Mouse (Mus musculus) embryonic facial prominence, embryonic 13.5 days (tissue): Measurements from ENCODE around the gene Mapk9. TPM values are rescaled to one million over a fixed set of nuclear protein-coding genes. Genes with fewer than 3 reads are reported as not detected.

ENCODE experiments used
- ATAC-seq: fragments of 200-750 bp; cut with Nextera tagmentation; 2 replicates; pipeline ENCODE4 v1.8.0; 2017; ENCODE audit warnings: low read depth; ENCODE audit not compliant: insufficient number of reproducible peaks, insufficient read depth, low FRiP score, low TSS enrichment
- H3K27ac ChIP-seq: fragments of 300-500 bp; sonication (generic); 2 replicates; pipeline ENCODE4 v1.5.1; 2015; ENCODE audit warnings: moderate library complexity, mild to moderate bottlenecking, inconsistent platforms
- H3K27me3 ChIP-seq: fragments of 300-500 bp; sonication (generic); 2 replicates; pipeline ENCODE4 v1.6.1; 2015; ENCODE audit warnings: mild to moderate bottlenecking, inconsistent platforms
- H3K36me3 ChIP-seq: fragments of 300-500 bp; sonication (generic); 2 replicates; pipeline ENCODE4 v1.6.1; 2015; ENCODE audit warnings: mild to moderate bottlenecking, inconsistent platforms
- H3K4me1 ChIP-seq: fragments of 300-500 bp; sonication (generic); 2 replicates; pipeline ENCODE4 v1.6.1; 2015; ENCODE audit warnings: inconsistent platforms
- H3K4me2 ChIP-seq: fragments of 300-500 bp; sonication (generic); 2 replicates; pipeline ENCODE4 v1.6.1; 2015; ENCODE audit warnings: moderate library complexity, mild to moderate bottlenecking, inconsistent platforms
- H3K4me3 ChIP-seq: fragments of 300-500 bp; sonication (generic); 2 replicates; pipeline ENCODE4 v1.5.1; 2015; ENCODE audit warnings: mild to moderate bottlenecking, inconsistent platforms
- H3K9ac ChIP-seq: fragments of 300-500 bp; sonication (generic); 2 replicates; pipeline ENCODE4 v1.6.1; 2015; ENCODE audit warnings: mild to moderate bottlenecking, inconsistent platforms
- H3K9me3 ChIP-seq: fragments of 300-500 bp; sonication (generic); 2 replicates; pipeline ENCODE4 v1.6.1; 2016; ENCODE audit warnings: inconsistent platforms
- WGBS: fragments of 180-500 bp; shearing (Covaris S2); methylation state at CpG from one replicate; pipeline ENCODE4 v1.1.7; 2015; ENCODE audit warnings: mixed read lengths; 5-methylcytosine and 5-hydroxymethylcytosine counted together
- polyA plus RNA-seq: library from polyadenylated mRNA; unstranded; fragments of >200 nt; fragmentation: Nextera tagmentation; extraction: Ambion mirVana; gene quantifications from 2 replicates; pipeline ENCODE4 v1.2.1, GENCODE M21; 2015

The Mapk9 gene
- polyA plus RNA-seq, 1 experiment from 2014 or later = 28.8 TPM

- H3K36me3 ChIP-seq = peaks cover 67% of the 10 kb centered on the region
- H3K9ac ChIP-seq = no peak overlapping the region
- no peaks in the 10 kb centered on the region for H3K27me3 ChIP-seq
- no peak for ATAC-seq
- H3K27ac ChIP-seq = no peak overlapping the region
- H3K4me2 ChIP-seq = no peak overlapping the region
- no peak overlapping the region for H3K4me3 ChIP-seq
- no peaks in the 10 kb centered on the region for H3K9me3 ChIP-seq
- H3K4me1 ChIP-seq = no peaks in the 10 kb centered on the region
- 83% methylated on average over 2 of the region's 2 CpGs for WGBS
Observed at GRCm38 (mm10) chr11:49821546-49821945, 25.0 kb upstream of the Mapk9 start.

GRCm38 (mm10) chr11:49822337-49822736, 24.2 kb upstream of the Mapk9 start:
- no peak for ATAC-seq
- 82% methylated on average over 2 of the region's 2 CpGs for WGBS
- peaks cover 68% of the 10 kb centered on the region for H3K36me3 ChIP-seq

GRCm38 (mm10) chr11:49824896-49825295, 21.7 kb upstream of the Mapk9 start:
- H3K36me3 ChIP-seq = peaks cover 57% of the 10 kb centered on the region
- 42% methylated on average over 2 of the region's 2 CpGs for WGBS

More at GRCm38 (mm10) chr11:49822337-49822736, 24.2 kb upstream of the Mapk9 start:
- Histone ChIP-seq H3K27me3 (no peaks in the 10 kb centered on the region), H3K4me1 (no peaks in the 10 kb centered on the region), H3K9ac (no peak overlapping the region), H3K4me2 (no peak overlapping the region), H3K27ac (no peak overlapping the region), H3K9me3 (no peaks in the 10 kb centered on the region), H3K4me3 (no peak overlapping the region)

DNA sequence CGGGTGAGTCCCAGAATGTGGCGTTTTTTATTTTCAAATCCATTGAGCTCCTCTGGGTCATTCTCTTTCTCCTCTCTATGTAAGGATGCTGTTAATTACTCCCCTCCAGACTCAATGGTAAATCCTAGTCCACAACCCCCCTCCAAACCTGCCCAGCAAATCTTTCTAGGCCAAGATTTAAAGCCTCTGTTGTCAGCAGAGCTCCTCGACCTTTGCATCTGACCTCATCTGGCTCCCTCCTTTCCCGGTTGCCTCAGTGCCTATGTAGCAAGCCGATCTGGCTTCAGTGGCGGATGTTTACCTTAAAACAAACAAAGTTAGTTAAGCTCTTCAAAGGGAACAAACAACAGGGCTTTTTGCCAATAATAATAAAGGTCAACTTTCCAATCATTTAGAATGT, 19.3 kb upstream of the Mapk9 start:
- no peak for ATAC-seq
- 39% methylated on average over 6 of the region's 6 CpGs for WGBS
- no peak overlapping the region for H3K4me3 ChIP-seq
- no peak overlapping the region for H3K27ac ChIP-seq
- peaks cover 76% of the 10 kb centered on the region for H3K36me3 ChIP-seq
- no peaks in the 10 kb centered on the region for H3K9me3 ChIP-seq
- no peak overlapping the region for H3K9ac ChIP-seq
- no peak overlapping the region for H3K4me2 ChIP-seq
- H3K27me3 ChIP-seq = no peaks in the 10 kb centered on the region
- no peaks in the 10 kb centered on the region for H3K4me1 ChIP-seq

More at GRCm38 (mm10) chr11:49824896-49825295, 21.7 kb upstream of the Mapk9 start:
- H3K27me3 ChIP-seq = no peaks in the 10 kb centered on the region
- H3K9ac ChIP-seq = no peak overlapping the region
- no peaks in the 10 kb centered on the region for H3K9me3 ChIP-seq
- H3K4me2 ChIP-seq = no peak overlapping the region
- no peak overlapping the region for H3K4me3 ChIP-seq
- no peaks in the 10 kb centered on the region for H3K4me1 ChIP-seq
- ATAC-seq = no peak
- no peak overlapping the region for H3K27ac ChIP-seq

DNA sequence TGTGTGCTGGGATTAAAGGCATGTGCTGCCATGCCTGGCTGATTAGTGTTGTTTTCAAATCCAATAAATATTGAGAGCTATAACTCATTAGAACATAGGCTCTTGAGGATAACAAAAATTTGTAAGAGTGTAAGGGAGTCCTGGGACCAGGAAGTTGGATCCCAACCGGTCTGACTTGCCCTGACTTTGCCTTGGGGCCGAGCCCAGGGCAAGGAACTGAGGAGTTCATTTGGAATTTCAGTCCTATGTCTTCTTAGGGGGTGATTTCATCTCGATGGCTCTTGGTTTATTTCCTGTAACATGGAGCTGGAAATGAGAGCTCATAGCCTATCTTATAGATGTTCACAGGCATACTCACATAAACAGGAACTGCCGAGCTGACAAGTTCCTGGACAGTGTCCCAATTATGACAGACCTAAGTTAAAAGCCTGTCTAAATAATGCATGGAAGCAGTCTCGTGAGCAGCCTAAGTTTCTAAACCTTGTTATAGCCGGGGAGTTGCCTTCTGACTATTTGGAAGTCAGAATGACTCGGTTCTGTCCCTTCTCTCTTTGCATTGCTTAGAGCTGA, 17.3 kb upstream of the Mapk9 start:
- 82% methylated on average over 7 of the region's 7 CpGs for WGBS
- Histone ChIP-seq H3K27ac (no peak overlapping the region), H3K9me3 (no peaks in the 10 kb centered on the region), H3K4me1 (no peaks in the 10 kb centered on the region), H3K36me3 (peaks cover 76% of the 10 kb centered on the region), H3K4me3 (no peak overlapping the region), H3K9ac (no peak overlapping the region), H3K27me3 (no peaks in the 10 kb centered on the region), H3K4me2 (no peak overlapping the region)
- no peak for ATAC-seq

- no peak for ATAC-seq
- H3K36me3 ChIP-seq = peaks cover 64% of the 10 kb centered on the region
- no peak overlapping the region for H3K9ac ChIP-seq
Observed at GRCm38 (mm10) chr11:49831980-49832379, 14.6 kb upstream of the Mapk9 start.

GRCm38 (mm10) chr11:49832962-49833361, 13.6 kb upstream of the Mapk9 start:
- Histone ChIP-seq H3K4me1 (no peaks in the 10 kb centered on the region), H3K36me3 (peaks cover 74% of the 10 kb centered on the region), H3K9me3 (no peaks in the 10 kb centered on the region), H3K27ac (no peak overlapping the region), H3K4me2 (no peak overlapping the region), H3K27me3 (no peaks in the 10 kb centered on the region), H3K9ac (no peak overlapping the region), H3K4me3 (no peak overlapping the region)
- no peak for ATAC-seq
- 85% methylated on average over 5 of the region's 5 CpGs for WGBS

More at GRCm38 (mm10) chr11:49831980-49832379, 14.6 kb upstream of the Mapk9 start:
- no peak overlapping the region for H3K4me2 ChIP-seq
- H3K27me3 ChIP-seq = no peaks in the 10 kb centered on the region
- H3K4me3 ChIP-seq = no peak overlapping the region
- H3K9me3 ChIP-seq = no peaks in the 10 kb centered on the region
- no peaks in the 10 kb centered on the region for H3K4me1 ChIP-seq
- no peak overlapping the region for H3K27ac ChIP-seq
- 66% methylated on average over 12 of the region's 12 CpGs for WGBS

DNA sequence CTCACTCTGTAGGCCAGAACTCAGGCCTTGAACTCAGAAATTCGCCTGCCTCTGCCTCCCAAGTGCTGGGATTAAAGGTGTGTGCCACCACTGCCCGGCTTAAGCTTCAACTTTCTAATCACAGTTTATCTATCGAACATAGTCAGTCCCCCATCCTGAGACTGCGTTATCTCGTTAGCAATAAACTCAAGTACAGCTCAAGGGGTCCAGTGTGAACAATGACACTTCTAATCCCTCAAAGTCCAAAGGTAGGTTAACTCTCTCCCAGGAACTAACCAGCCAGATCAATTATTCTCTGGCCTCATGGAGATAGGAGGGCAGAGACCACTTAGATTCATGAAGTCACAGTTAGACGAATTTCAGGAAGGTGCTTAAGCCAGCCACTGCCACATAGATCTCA, 12.3 kb upstream of the Mapk9 start:
- H3K4me2 ChIP-seq = no peak overlapping the region
- no peak overlapping the region for H3K27ac ChIP-seq
- H3K4me1 ChIP-seq = no peaks in the 10 kb centered on the region
- no peaks in the 10 kb centered on the region for H3K9me3 ChIP-seq
- H3K36me3 ChIP-seq = peaks cover 80% of the 10 kb centered on the region
- ATAC-seq = no peak
- no peak overlapping the region for H3K4me3 ChIP-seq
- no peak overlapping the region for H3K9ac ChIP-seq
- H3K27me3 ChIP-seq = no peaks in the 10 kb centered on the region
- 93% methylated on average over 6 of the region's 6 CpGs for WGBS

DNA sequence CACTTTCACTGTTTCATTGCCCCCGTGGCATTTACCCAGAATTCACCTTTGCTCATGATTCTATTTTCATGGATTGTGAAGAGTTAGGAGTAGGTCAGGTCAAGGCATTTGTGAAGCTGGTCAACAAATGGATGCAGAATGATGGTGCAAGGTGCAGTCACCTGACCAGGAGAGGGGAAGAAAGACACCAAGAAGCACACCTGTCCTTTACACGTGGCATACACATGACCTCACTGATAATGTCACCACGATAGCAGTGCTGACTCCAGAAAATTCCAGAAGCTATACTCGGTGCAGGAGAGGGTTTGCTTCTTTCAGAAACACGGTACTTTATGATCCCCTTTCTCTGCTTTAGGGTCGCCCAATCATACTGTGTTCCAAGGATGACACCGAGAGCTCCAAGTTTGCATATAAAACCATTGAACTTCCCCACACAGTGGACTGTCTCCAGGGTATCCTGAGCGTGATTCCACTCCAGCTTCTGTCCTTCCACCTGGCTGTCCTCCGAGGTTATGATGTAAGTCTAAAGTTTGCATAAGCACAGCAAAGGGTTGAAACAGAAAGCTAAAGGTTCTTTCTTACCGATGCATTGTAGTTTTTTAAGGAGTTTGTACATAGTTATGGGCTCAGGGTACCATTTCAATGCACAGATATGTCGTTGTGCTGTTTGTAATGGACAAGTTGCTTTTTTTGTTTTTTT, 11.1 kb upstream of the Mapk9 start:
- no peak overlapping the region for H3K9ac ChIP-seq
- peaks cover 70% of the 10 kb centered on the region for H3K36me3 ChIP-seq
- no peaks in the 10 kb centered on the region for H3K4me1 ChIP-seq
- no peak overlapping the region for H3K4me2 ChIP-seq
- no peak overlapping the region for H3K4me3 ChIP-seq
- WGBS = 92% methylated on average over 11 of the region's 11 CpGs
- H3K27me3 ChIP-seq = no peaks in the 10 kb centered on the region
- no peak for ATAC-seq
- no peak overlapping the region for H3K27ac ChIP-seq
- no peaks in the 10 kb centered on the region for H3K9me3 ChIP-seq

DNA sequence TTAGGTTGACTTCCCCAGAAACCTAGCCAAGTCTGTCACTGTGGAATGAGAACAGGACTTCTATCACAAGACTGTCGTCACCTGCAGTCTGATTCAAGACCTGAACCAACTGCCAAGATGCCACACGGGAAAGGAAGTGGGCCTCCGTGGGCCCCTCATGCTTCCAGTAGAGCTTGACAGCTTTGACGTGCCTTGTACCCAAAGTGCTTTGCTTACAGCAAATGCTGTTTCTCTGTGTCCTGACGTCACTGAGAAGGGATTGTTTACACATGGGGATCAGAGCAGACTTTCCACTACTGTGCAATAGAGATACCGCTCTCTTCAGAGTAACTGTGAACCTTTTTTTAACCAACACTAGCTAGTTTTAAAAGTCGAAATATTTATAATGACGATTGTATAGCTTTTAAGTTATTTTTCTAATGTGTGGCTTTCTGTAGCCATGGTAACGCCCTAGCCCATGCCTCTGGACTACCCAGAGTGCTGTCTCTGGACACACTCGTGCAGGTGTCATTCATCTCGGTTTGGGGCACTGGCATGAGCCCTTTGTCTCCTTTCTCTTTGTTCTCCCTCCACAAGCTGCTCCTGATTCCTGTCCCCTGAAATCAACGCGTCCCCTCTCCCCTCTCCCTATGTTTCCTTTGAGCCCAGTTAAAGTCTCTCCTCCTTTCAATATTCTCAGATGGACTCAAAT, 8.7 kb upstream of the Mapk9 start:
- H3K36me3 ChIP-seq = peaks cover 46% of the 10 kb centered on the region
- no peak for ATAC-seq
- no peaks in the 10 kb centered on the region for H3K4me1 ChIP-seq

DNA sequence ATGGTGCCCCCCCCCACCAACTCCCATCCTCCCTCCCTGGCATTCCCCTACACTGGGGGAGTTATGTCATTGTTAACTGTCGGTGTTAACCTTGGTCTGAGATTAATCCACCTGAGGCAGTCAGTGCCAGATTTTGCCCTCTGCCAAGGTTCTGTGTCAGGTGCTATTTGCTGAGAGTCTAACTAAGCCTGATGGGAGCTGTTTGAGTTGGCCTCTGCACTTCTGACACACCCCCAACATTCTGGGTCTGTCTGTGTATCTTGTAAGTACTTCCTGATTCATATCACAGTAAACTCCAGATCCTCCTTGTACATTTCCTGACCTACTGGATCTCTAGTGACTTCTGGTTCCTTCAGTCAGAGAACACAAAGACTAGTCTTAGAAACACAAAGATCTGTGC, 5.9 kb upstream of the Mapk9 start:
- H3K36me3 ChIP-seq = peaks cover 18% of the 10 kb centered on the region
- H3K4me1 ChIP-seq = no peaks in the 10 kb centered on the region
- no peak overlapping the region for H3K9ac ChIP-seq
- no peaks in the 10 kb centered on the region for H3K27me3 ChIP-seq
- H3K4me2 ChIP-seq = no peak overlapping the region
- 67% methylated on average over 1 of the region's 1 CpGs for WGBS
- no peak overlapping the region for H3K4me3 ChIP-seq
- no peak overlapping the region for H3K27ac ChIP-seq
- no peaks in the 10 kb centered on the region for H3K9me3 ChIP-seq
- no peak for ATAC-seq

More for the DNA sequence above, 8.7 kb upstream of the Mapk9 start:
- H3K27me3 ChIP-seq = no peaks in the 10 kb centered on the region
- H3K27ac ChIP-seq = no peak overlapping the region
- WGBS = 64% methylated on average over 13 of the region's 13 CpGs
- no peak overlapping the region for H3K4me2 ChIP-seq
- H3K9me3 ChIP-seq = no peaks in the 10 kb centered on the region
- H3K9ac ChIP-seq = no peak overlapping the region
- no peak overlapping the region for H3K4me3 ChIP-seq

DNA sequence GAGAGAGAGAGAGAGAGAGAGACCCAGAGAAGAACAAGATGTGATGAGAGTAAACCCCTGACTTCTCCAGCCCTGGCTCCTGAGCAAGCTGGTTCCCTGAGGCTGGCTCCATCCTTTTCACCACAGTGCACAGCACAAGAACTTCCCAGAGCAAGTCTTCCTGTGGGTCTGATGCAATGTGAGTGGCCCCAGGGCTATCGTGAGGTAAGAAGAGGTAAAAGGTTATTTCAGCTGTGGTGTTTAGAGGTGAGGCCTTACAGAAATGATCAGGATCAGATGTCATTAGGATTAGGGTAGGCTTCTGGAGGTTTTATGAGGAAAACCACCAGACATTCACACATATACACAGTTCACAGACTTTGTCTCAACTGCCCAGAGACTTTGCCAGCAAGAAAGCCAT, 4.7 kb upstream of the Mapk9 start:
- no peak for ATAC-seq
- H3K9ac ChIP-seq = no peak overlapping the region
- H3K4me1 ChIP-seq = no peaks in the 10 kb centered on the region; the same call in 1 of the 2 replicates
- H3K9me3 ChIP-seq = no peaks in the 10 kb centered on the region
- H3K4me2 ChIP-seq = no peak overlapping the region
- peaks cover 17% of the 10 kb centered on the region for H3K36me3 ChIP-seq
- no peak overlapping the region for H3K27ac ChIP-seq
- H3K4me3 ChIP-seq = no peak overlapping the region
- WGBS = 52% methylated on average over 1 of the region's 1 CpGs
- no peaks in the 10 kb centered on the region for H3K27me3 ChIP-seq
